Mouse (Mus musculus) CH12.LX (cell line): ENCODE measurements around the gene Lzts2.

Experiments
- CTCF ChIP-seq, 2 experiments: IDR thresholded peaks in 1 of 2; conservative IDR thresholded peaks in 1 of 2; 2 replicates each; pipeline ENCODE4 v1.5.1; 2011 to 2012; ENCODE audit warnings: low read depth in 2 of 2, low read length in 2 of 2, improper control_type of control experiment in 1 of 2, inconsistent platforms in 1 of 2, mild to moderate bottlenecking in 1 of 2, moderate library complexity in 1 of 2
- KAT2A ChIP-seq: IDR thresholded peaks from 2 replicates; pipeline ENCODE4 v1.6.1; 2012; ENCODE audit warnings: low read length, improper control_type of control experiment, inconsistent platforms; ENCODE audit not compliant: insufficient replicate concordance
- MEF2A ChIP-seq: IDR thresholded peaks from 2 replicates; pipeline ENCODE4 v1.6.1; 2014; ENCODE audit warnings: low read depth, mild to moderate bottlenecking, inconsistent platforms, low read length, improper control_type of control experiment, borderline replicate concordance
- POLR2A ChIP-seq: IDR thresholded peaks from 2 replicates; pipeline ENCODE4 v1.6.1; 2011; ENCODE audit warnings: low read depth, mild to moderate bottlenecking, improper control_type of control experiment, low read length
- SMC3 ChIP-seq: IDR thresholded peaks from 2 replicates; pipeline ENCODE4 v1.6.1; 2011; ENCODE audit warnings: low read depth, low read length, improper control_type of control experiment
- ZC3H11A ChIP-seq: IDR thresholded peaks from 2 replicates; pipeline ENCODE4 v1.6.1; 2012; ENCODE audit warnings: low read depth, mild to moderate bottlenecking, inconsistent platforms, low read length, improper control_type of control experiment
- ZMIZ1 ChIP-seq: IDR thresholded peaks from 2 replicates; pipeline ENCODE4 v1.6.1; 2012; ENCODE audit warnings: low read depth, mild to moderate bottlenecking, inconsistent platforms, low read length, improper control_type of control experiment

- TF ChIP-seq CTCF (conservative IDR thresholded peaks at IDR 0.05 in 1 of 2, IDR thresholded peaks at IDR 0.05 in 1 of 2; ENCODE audit: low read depth in 2 of 2, low read length in 2 of 2) (no peak), MEF2A (no peak), POLR2A (no peak), ZC3H11A (no peak), KAT2A (no peak), ZMIZ1 (no peak), SMC3 (no peak)
Measured at GRCm38 (mm10) chr19:45020348-45020747, 6.1 kb downstream of the Lzts2 start.
